Mouse (Mus musculus) liver, embryonic 14.5 days (tissue): ENCODE measurements around the gene Zfp276. TPM values are rescaled to one million over a fixed set of nuclear protein-coding genes. Genes with fewer than 3 reads are reported as not detected.

ENCODE experiments used
- ATAC-seq: fragments of 200-750 bp; cut with Nextera tagmentation; 2 replicates; pipeline ENCODE4 v1.8.0; 2017; ENCODE audit warnings: moderate number of reproducible peaks, mild to moderate bottlenecking, moderate library complexity; ENCODE audit not compliant: insufficient read depth
- DNase-seq, 3 experiments: peaks; one replicate each; pipeline ENCODE4 v3.0.0-alpha.2; 2012 to 2013; ENCODE audit warnings: low read depth in 3 of 3, low spot score in 3 of 3
- H3K27ac ChIP-seq: fragments of 300-500 bp; sonication (generic); 2 replicates; pipeline ENCODE4 v1.5.1; 2014; ENCODE audit warnings: moderate library complexity, mild to moderate bottlenecking, control low read depth, inconsistent platforms
- H3K27me3 ChIP-seq: fragments of 300-500 bp; sonication (generic); 2 replicates; pipeline ENCODE4 v1.6.1; 2014; ENCODE audit warnings: mild to moderate bottlenecking, low read length, moderate library complexity; ENCODE audit not compliant: control insufficient read depth, insufficient read depth
- H3K36me3 ChIP-seq: fragments of 300-500 bp; sonication (generic); replicated peaks from 2 replicates; pipeline ENCODE4 v1.6.1; 2014; ENCODE audit warnings: low read depth; ENCODE audit not compliant: control insufficient read depth, insufficient read depth
- H3K4me1 ChIP-seq, 2 experiments: fragments of 200-500 bp in 1 of 2; fragments of 300-500 bp in 1 of 2; sonication (generic) in 1 of 2; replicated peaks; 2 replicates each; pipeline ENCODE4 v1.6.1; 2012 to 2014; ENCODE audit warnings: antibody characterized with exemption in 1 of 2, inconsistent platforms in 1 of 2, low read length in 1 of 2; ENCODE audit not compliant: control insufficient read depth in 2 of 2, insufficient read depth in 2 of 2
- H3K4me2 ChIP-seq: fragments of 300-500 bp; sonication (generic); 2 replicates; pipeline ENCODE4 v1.6.1; 2014; ENCODE audit warnings: low read depth, mild to moderate bottlenecking, control low read depth, moderate library complexity
- H3K4me3 ChIP-seq, 2 experiments: fragments of 200-500 bp in 1 of 2; fragments of 300-500 bp in 1 of 2; sonication (generic) in 1 of 2; 2 replicates each; pipeline ENCODE4 v1.5.1; 2012 to 2014; ENCODE audit warnings: low read depth in 2 of 2, low read length in 2 of 2, mild to moderate bottlenecking in 2 of 2, control low read depth in 1 of 2, inconsistent platforms in 1 of 2, moderate library complexity in 1 of 2; ENCODE audit not compliant: insufficient read depth in 1 of 2
- H3K9ac ChIP-seq: fragments of 300-500 bp; sonication (generic); replicated peaks from 2 replicates; pipeline ENCODE4 v1.6.1; 2014; ENCODE audit warnings: mild to moderate bottlenecking, control low read depth, moderate library complexity
- H3K9me3 ChIP-seq: fragments of 300-500 bp; sonication (generic); 2 replicates; pipeline ENCODE4 v1.6.1; 2016; ENCODE audit warnings: low read length, mixed read lengths; ENCODE audit not compliant: control insufficient read depth
- CTCF ChIP-seq: IDR thresholded peaks from 2 replicates; pipeline ENCODE4 v1.5.1; 2016; ENCODE audit warnings: antibody characterized with exemption, low read depth, control low read depth
- EP300 ChIP-seq: IDR thresholded peaks from 2 replicates; pipeline ENCODE4 v1.6.1; 2016; ENCODE audit warnings: antibody characterized with exemption, low read depth
- WGBS: fragments of 180-500 bp; shearing (Covaris S2); extraction: QIAGEN DNeasy Blood & Tissue Kit; methylation state at CpG from one replicate; pipeline ENCODE4 v1.1.7; 2014; ENCODE audit not compliant: insufficient replicate concordance; 5-methylcytosine and 5-hydroxymethylcytosine counted together
- polyA plus RNA-seq, 2 experiments: library from polyadenylated mRNA; depleted of rRNA in 1 of 2; stranded (reverse) in 1 of 2; unstranded in 1 of 2; fragments of >200 nt; fragmentation: Nextera tagmentation in 1 of 2; extraction: Ambion mirVana in 1 of 2; gene quantifications; 2 replicates each; pipeline versions ENCODE4 v1.2.1 to v1.2.3; 2012 to 2014

Gene Zfp276
- polyA plus RNA-seq, 2 experiments = 4.7 to 8.4 TPM

DNA sequence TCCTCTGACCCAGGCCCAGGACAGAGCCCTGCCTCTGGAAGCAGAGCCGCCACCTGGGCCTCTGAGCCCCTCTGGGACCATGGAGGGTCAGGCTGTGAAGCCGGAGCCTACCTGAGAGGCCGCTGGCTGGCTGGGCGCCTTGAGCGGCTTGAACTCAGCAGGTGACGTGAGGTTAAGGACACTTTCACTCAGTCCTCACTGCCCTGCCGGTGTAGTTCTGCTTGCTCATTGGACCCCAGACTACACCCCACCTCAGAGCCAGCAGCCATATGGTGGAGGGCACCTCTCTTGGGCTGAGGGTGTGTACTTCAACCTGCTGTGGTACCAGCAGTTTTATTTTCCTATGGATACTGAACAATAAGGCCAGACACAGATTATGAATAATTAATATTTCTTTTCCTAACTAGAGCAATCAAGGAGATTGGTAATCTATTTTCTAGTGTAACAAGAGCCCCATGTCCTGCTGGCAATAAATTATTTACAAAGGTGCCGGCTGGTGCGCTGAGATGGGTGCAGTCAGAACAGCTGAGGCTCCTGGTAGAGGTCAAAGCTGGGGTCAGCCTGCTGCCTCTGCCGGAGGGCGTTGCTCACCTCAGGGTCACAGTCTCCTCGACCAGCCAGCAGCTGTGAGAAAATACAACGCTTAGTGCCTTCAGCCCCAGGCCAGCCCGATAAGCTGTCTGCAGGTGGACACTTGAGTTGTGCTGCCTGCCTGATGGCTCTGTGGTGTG lies 14.1 kb downstream of the Zfp276 start:
- no peak overlapping the region for H3K9ac ChIP-seq
- no peak for TF ChIP-seq CTCF
- no peak overlapping the region for H3K4me2 ChIP-seq
- no peaks in the 10 kb centered on the region for H3K4me1 ChIP-seq
- WGBS = 76% methylated on average over 14 of the region's 14 CpGs
- H3K4me3 ChIP-seq = no peak overlapping the region
- H3K9me3 ChIP-seq = no peaks in the 10 kb centered on the region
- H3K36me3 ChIP-seq = peaks cover 23% of the 10 kb centered on the region
- H3K27ac ChIP-seq = no peak overlapping the region
- H3K27me3 ChIP-seq = no peaks in the 10 kb centered on the region
- 0 out of 2 replicates have a peak, but pooled peaks have one; percentile 33 for ATAC-seq
- DNase-seq = no peak

GRCm38 (mm10) chr8:123271147-123271546 lies 17.2 kb downstream of the Zfp276 start:
- TF ChIP-seq EP300 = no peak
- TF ChIP-seq CTCF = no peak
- WGBS = 84% methylated on average over 10 of the region's 10 CpGs

GRCm38 (mm10) chr8:123271901-123272300 lies 17.9 kb downstream of the Zfp276 start:
- H3K4me3 ChIP-seq = no peak overlapping the region
- H3K9me3 ChIP-seq = no peaks in the 10 kb centered on the region
- no peaks in the 10 kb centered on the region for H3K27me3 ChIP-seq
- H3K36me3 ChIP-seq = peaks cover 19% of the 10 kb centered on the region
- H3K4me2 ChIP-seq = no peak overlapping the region
- 78% methylated on average over 4 of the region's 4 CpGs for WGBS
- no peak overlapping the region for H3K27ac ChIP-seq
- H3K9ac ChIP-seq = no peak overlapping the region
- TF ChIP-seq EP300 = no peak
- TF ChIP-seq CTCF = no peak
- ATAC-seq = no peak
- DNase-seq = no peak
- H3K4me1 ChIP-seq = no peaks in the 10 kb centered on the region

More at GRCm38 (mm10) chr8:123271147-123271546, 17.2 kb downstream of the Zfp276 start:
- Histone ChIP-seq H3K27ac (no peak overlapping the region), H3K36me3 (peaks cover 27% of the 10 kb centered on the region), H3K9me3 (no peaks in the 10 kb centered on the region), H3K4me2 (no peak overlapping the region), H3K4me3 (no peak overlapping the region), H3K4me1 (no peaks in the 10 kb centered on the region), H3K9ac (no peak overlapping the region), H3K27me3 (no peaks in the 10 kb centered on the region)
- no peak for DNase-seq
- no peak for ATAC-seq

GRCm38 (mm10) chr8:123274447-123274846 lies 20.5 kb downstream of the Zfp276 start:
- peaks cover 4% of the 10 kb centered on the region; the same call in 1 of the 2 replicates for H3K36me3 ChIP-seq
- H3K4me2 ChIP-seq = no peak overlapping the region
- H3K9me3 ChIP-seq = no peaks in the 10 kb centered on the region
- H3K4me1 ChIP-seq = no peaks in the 10 kb centered on the region
- no peak for ATAC-seq
- DNase-seq = no peak
- H3K27ac ChIP-seq = no peak overlapping the region
- TF ChIP-seq EP300 = no peak
- no peak for TF ChIP-seq CTCF
- 74% methylated on average over 5 of the region's 5 CpGs for WGBS
- H3K27me3 ChIP-seq = no peaks in the 10 kb centered on the region
- H3K4me3 ChIP-seq = no peak overlapping the region
- no peak overlapping the region for H3K9ac ChIP-seq

DNA sequence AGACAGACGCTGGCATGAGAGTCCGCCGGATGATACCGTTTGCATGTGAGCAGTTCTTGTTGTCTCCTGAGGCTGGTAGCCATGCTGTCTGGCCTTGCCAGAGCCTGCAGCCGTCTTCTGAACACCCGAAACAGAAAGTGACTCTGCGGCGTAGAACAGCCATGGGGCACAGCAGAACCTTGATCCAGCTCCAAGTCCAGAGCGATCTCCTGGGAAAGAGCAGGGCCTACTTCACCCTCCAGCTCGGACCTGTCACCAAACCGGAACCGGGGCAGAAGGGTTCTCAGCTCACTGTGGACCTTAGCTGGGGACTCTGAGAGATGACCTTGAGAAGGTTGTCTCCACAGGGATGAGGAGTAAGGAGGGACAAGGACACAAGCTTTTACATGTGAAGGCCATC lies 21.1 kb downstream of the Zfp276 start:
- no peaks in the 10 kb centered on the region for H3K4me1 ChIP-seq
- peaks cover 5% of the 10 kb centered on the region for H3K36me3 ChIP-seq
- H3K27me3 ChIP-seq = no peaks in the 10 kb centered on the region
- no peak overlapping the region for H3K4me2 ChIP-seq
- no peak for TF ChIP-seq EP300
- TF ChIP-seq CTCF = no peak
- no peaks in the 10 kb centered on the region for H3K9me3 ChIP-seq
- DNase-seq (no peak), ATAC-seq (no peak)
- 87% methylated on average over 12 of the region's 12 CpGs for WGBS
- H3K27ac ChIP-seq = no peak overlapping the region
- no peak overlapping the region for H3K9ac ChIP-seq
- H3K4me3 ChIP-seq = no peak overlapping the region
